Mouse (Mus musculus) kidney, adult 8-10 months (tissue): ENCODE measurements around the gene Cebpa.

ENCODE experiments used
- DNase-seq, 2 experiments: peaks; one replicate each; pipeline ENCODE4 v3.0.0; 2022

Gene Cebpa

DNA sequence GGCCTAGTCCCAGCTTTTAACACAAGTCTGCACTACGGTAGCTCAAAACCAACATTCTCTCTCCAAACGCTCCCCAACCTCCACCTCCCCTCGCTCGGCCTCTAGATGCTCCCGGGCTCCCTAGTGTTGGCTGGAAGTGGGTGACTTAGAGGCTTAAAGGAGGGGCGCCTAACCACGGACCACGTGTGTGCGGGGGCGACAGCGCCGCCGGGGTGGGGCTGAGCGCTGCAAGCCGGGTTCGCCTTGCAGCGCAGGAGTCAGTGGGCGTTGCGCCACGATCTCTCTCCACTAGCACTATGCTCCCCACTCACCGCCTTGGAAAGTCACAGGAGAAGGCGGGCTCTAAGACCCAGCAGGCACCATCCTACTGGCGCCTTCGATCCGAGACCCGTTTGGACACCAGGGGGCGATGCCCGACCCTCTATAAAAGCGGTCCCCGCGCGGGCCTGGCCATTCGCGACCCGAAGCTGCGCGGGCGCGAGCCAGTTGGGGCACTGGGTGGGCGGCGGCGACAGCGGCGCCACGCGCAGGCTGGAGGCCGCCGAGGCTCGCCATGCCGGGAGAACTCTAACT lies at the start of gene Cebpa:
Cebpa (plus strand) TSS at position 453 of the 573 bp plus-strand sequence.
- peak; percentile 93 to 96 for DNase-seq

DNA sequence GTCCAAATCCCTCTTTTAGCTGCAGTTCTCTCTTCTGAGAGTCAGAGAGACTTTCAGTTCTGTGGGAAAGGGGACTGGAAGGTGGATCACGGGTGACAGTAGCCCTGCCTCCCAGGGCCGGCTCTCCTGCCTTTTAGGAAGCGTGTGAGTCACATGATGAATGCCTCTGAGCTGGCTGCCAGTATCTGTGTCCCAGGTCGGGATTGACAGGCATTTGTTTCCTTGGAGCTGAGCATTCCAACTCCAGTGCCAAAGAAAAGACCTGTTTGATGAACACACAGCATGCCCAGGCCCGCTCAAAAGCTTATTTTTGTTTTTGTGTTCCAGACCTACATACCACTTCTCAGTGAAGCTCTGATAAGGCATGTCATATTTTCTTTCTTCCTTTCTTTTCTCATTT lies 42.4 kb upstream of the Cebpa start:
- peak; percentile 28 to 32 for DNase-seq

GRCm38 (mm10) chr7:35080843-35081338 lies 38.2 kb upstream of the Cebpa start:
- DNase-seq = peak; percentile 67 to 69

- DNase-seq = no peak
Measured at GRCm38 (mm10) chr7:35081406-35082104, 37.5 kb upstream of the Cebpa start.

GRCm38 (mm10) chr7:35084565-35085360 lies 34.3 kb upstream of the Cebpa start:
- DNase-seq = no peak

GRCm38 (mm10) chr7:35086271-35086861 lies 32.7 kb upstream of the Cebpa start:
- peak; percentile 42 to 63 for DNase-seq

- DNase-seq = no peak
Measured at GRCm38 (mm10) chr7:35090550-35090949, 28.5 kb upstream of the Cebpa start.

DNA sequence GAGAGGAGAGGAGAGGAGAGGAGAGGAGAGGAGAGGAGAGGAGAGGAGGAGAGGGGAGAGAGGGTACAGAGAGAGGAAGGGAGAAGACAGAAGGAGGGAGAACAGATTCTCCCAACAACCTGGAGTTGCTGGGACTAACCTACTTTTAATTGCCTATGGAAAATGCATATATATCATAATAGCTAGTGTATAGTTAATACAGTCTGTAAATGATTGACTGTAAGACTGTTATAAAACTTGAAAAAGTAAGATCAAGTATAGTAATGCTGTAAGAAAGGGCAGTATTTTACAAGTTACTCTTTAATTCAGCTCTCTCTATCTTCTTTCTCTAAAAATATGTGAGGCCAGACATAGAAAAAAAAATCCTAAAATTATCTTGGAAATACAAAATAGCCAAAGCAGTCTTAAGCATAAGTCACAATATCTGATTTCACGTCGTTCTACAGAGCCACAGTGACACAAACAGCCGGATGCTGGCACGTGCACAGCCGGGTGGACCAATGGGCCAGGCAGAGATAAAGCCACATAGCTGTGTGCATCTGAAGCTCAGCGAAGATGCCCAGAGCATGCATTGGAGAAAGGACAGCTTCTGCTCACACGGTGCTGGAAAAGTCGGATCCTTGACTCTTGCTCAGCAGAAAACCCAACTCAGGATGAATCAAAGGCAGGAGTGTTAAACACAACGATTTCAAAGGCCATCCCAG lies 24.0 kb upstream of the Cebpa start:
- no peak for DNase-seq

DNA sequence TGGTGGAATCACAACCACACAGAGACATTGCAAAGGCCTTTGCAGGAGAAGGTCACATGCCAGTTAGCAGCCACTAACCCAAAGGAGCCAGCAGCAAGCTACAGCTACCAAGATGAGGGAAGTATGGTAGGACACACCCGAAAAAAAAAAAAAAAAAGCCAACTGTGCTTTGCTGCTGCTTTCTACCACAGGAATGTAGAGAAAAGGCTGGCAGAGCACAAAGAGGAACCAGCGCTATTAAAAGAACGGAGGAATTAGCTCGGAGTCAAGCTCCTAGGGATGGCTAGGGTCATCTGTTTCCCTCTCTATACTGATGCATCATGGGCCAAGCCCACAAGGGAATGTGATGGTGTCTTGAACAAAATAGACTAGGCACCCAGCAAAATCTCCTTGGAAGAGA lies 20.3 kb upstream of the Cebpa start:
- DNase-seq = no peak

GRCm38 (mm10) chr7:35099528-35099927 lies 19.6 kb upstream of the Cebpa start:
- DNase-seq = no peak

DNA sequence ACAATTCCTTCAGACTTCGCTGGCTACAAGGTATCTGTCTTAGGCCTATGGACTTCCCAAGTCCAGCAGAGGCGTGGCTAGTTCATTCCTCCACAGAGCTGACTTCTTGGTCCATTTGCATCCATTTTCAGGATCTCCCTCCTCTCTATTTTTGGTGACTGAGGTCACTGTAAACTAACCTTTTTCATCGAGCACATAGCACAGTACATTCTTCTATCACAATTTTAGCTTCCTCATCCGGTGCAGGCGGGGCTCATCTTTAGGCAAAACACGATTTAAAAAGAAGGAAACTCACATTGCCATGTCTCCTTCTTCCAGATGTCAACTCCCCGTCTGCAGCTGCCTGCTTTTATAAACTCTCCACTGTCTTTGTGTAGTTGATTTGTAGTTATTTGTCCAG lies 12.5 kb upstream of the Cebpa start:
- no peak for DNase-seq

- no peak for DNase-seq
Measured at GRCm38 (mm10) chr7:35107630-35108029, 11.5 kb upstream of the Cebpa start.

DNA sequence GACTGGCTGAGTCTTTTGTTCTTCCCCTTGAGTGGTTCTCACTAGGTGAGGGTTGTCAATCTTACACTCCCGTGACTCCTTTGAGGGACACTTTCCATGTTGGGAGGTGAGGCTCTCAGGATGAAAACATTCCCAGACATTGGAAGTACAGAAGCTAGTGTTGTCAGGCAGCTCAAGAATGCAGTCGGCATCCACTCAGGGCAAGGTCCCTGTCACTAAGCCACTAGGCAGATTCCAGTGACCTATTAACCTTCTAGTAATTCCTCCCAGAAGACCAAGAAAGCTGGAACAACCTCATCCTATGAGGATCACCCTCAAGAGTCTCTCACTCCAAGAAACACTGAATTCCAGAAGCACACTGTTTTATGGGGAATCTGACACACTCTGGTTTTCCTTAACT lies 11.0 kb upstream of the Cebpa start:
- DNase-seq = no peak

GRCm38 (mm10) chr7:35108663-35109062 lies 10.4 kb upstream of the Cebpa start:
- no peak for DNase-seq

DNA sequence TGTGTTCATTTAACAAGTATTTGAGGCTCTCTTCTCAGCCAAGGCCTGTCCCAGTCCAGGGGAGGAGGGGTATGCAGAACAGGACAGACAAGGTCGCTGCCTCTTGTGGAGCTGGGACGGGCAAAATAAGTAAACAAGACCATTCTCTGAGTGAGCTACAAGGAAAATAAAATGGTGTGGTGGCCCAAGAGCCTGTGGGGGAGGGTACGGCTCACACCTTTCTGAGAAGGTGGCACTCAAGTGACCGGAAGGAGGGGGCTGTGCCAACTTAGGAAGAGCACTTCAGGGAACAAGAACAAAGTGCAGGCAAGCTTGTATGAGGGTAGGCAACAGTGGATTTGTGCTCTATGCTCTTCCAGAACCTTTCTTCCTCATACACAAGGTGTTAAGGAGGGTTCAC lies 6.0 kb upstream of the Cebpa start:
- DNase-seq = no peak

GRCm38 (mm10) chr7:35113721-35114120 lies 5.4 kb upstream of the Cebpa start:
- no peak for DNase-seq

DNA sequence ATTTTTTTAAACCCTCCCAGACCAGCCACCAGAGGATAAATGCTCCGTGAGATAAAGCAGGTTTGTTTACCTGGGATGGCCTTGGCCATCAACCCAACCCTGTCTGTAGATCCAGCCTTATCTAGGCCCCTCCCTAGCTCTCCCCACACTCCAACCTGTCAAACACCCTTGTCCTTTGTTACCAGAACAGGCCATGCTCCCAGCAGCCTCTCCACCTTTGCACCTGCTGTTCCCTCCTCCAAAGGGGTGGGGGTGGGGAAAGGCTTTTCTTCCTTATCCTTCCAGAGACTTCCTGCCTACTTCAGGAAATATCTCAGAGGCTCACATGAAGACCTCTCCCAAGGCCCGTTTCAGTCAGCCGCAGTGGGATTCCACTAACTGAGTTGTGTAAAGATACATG lies 2.6 kb upstream of the Cebpa start:
- DNase-seq = no peak

DNA sequence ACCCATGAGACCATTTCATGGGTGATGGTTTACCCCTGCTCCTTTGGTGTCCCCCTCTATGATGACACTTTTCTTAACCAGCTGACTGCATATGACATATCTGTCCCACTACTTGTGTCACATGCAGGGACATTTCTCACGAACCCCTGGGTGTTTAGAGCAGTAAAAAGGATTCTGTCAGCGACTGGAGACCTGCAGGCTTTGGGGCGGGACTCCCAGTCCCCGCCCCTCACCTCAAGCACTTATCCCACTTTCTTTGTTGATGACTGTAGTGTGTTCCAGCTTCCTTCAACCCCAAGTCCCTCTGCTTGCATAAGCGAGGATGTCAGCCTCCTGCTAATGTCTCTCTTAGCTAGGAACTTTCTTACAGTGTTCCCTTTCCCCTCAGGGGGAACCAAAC lies 2.0 kb upstream of the Cebpa start:
- no peak for DNase-seq

DNA sequence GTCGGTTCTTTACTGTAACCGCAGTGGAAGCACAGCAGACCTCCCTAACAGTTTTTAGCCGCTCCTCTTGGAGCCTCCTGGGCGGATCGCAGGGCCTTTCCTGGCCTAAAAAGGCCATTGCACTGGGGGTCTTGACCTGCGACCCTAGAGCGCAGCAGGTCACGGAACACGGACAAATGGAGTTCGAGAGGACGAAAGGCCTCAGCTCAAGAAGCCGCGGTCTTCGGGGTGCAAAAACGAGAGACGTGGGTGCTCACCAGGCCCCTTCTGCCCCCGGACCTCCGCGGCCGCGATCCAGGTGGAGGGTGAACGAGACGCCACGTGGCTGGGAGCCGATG lies 1.4 kb upstream of the Cebpa start:
- DNase-seq = no peak

- DNase-seq = peak; percentile 75 to 80
Measured at GRCm38 (mm10) chr7:35118099-35118781, 853 bp upstream of the Cebpa start.

DNA sequence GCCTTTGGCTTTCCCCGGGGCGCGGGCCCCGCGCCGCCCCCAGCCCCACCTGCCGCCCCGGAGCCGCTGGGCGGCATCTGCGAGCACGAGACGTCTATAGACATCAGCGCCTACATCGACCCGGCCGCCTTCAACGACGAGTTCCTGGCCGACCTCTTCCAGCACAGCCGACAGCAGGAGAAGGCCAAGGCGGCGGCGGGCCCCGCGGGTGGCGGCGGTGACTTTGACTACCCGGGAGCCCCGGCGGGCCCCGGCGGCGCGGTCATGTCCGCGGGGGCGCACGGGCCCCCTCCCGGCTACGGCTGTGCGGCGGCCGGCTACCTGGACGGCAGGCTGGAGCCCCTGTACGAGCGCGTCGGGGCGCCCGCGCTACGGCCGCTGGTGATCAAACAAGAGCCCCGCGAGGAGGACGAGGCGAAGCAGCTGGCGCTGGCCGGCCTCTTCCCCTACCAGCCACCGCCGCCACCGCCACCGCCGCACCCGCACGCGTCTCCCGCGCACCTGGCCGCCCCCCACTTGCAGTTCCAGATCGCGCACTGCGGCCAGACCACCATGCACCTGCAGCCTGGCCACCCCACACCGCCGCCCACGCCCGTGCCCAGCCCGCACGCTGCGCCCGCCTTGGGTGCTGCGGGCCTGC lies 533 bp downstream of the Cebpa start:
- DNase-seq = peak in 1 of 2 experiments; percentile 45
